Mouse (Mus musculus): ENCODE data around the gene Hpd.

DNA sequence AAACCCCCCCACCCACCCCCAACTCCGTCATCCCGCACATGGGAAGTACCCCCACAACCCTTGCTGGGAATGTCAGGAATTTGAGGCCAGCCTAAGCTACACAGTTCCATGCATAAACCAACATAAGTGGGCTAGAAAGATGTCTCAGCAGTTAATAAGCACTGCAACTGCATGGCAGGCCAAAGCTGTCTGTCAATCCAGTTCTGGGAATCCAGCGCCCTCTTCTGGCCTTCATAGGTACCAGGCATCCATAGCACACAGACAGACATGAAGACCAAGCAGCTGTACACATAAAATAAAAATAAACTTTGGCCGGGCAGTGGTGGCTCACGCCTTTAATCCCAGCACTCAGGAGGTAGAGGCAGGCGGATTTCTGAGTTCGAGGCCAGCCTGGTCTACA, 27.1 kb downstream of the Hpd start:
- TF ChIP-seq MAX (IDR thresholded peaks at IDR 0.05): no peak
- peak; percentile 56 for TF ChIP-seq CTCF (IDR thresholded peaks at IDR 0.05; ENCODE audit: control insufficient read depth, insufficient read depth, insufficient read length)
- TF ChIP-seq MYOG (IDR thresholded peaks at IDR 0.05; ENCODE audit: control insufficient read depth, extremely low read depth, insufficient read length): no peak
- TF ChIP-seq USF1 (IDR thresholded peaks at IDR 0.05; ENCODE audit: low read depth): no peak
- no peak for TF ChIP-seq FOSL1 (IDR thresholded peaks at IDR 0.05; ENCODE audit: insufficient read depth, low read length, poor library complexity, severe bottlenecking)
- no peak for TF ChIP-seq CEBPB (IDR thresholded peaks at IDR 0.05; ENCODE audit: low read depth)
- TF ChIP-seq MYOD1 (IDR thresholded peaks at IDR 0.05; ENCODE audit: control insufficient read depth, insufficient read length, low read depth): no peak
